Mouse (Mus musculus) lung, adult 2 months (tissue): ENCODE results near the gene Mast4. TPM values are rescaled to one million over a fixed set of nuclear protein-coding genes. Genes with fewer than 3 reads are reported as not detected.

ENCODE experiments used
- DNase-seq: peaks from one replicate; pipeline ENCODE4 v3.0.0; 2022
- H3K4me1 ChIP-seq: fragments of 200-500 bp; 2 replicates; pipeline ENCODE4 v1.6.1; 2011; ENCODE audit warnings: low read length; ENCODE audit not compliant: control insufficient read depth, insufficient read depth
- H3K4me3 ChIP-seq: fragments of 200-500 bp; replicated peaks from 2 replicates; pipeline ENCODE3; 2011; ENCODE audit warnings: low read depth, mild to moderate bottlenecking, control low read depth, low read length; ENCODE audit errors: extremely low read depth
- CTCF ChIP-seq: fragments of 200-500 bp; IDR thresholded peaks from 2 replicates; pipeline ENCODE4 v1.5.1; 2011; ENCODE audit warnings: mild to moderate bottlenecking, low read length, control low read depth; ENCODE audit not compliant: insufficient read depth
- POLR2A ChIP-seq: fragments of 200-500 bp; IDR thresholded peaks from 2 replicates; pipeline ENCODE4 v1.6.1; 2011; ENCODE audit warnings: low read depth, mild to moderate bottlenecking, control low read depth, low read length, borderline replicate concordance; ENCODE audit errors: extremely low read depth
- WGBS: fragments of 180-500 bp; shearing (Covaris S2); methylation state at CpG from one replicate; pipeline ENCODE4 v1.1.7; 2018; 5-methylcytosine and 5-hydroxymethylcytosine counted together
- polyA plus RNA-seq: library from polyadenylated mRNA; depleted of rRNA; stranded (reverse); fragments of >200 nt; gene quantifications from 2 replicates; pipeline ENCODE4 v1.2.3, GENCODE M21; 2012

Mast4 gene
- polyA plus RNA-seq, 1 experiment = 14.9 TPM

DNA sequence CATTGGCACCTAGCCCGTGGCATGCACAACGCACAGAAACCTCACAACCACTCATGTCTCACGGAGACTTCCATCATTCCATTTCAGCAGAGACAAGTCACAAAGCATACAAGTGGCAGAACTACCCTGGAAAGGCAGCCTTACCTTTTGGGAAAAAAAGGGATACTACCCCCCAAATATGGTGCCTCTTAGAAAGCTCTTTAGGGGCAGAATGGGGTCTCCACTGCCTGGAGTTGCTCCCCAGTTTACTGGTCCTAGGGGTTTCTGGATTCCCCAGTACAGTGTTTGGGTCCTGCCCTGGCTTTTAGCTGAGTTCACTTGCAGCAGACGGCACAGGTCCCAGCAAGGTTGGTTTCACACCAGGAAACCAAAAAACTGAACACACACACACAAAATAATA is 345.3 kb downstream of the Mast4 start:
- WGBS = 95% methylated on average over 4 of the region's 4 CpGs

DNA sequence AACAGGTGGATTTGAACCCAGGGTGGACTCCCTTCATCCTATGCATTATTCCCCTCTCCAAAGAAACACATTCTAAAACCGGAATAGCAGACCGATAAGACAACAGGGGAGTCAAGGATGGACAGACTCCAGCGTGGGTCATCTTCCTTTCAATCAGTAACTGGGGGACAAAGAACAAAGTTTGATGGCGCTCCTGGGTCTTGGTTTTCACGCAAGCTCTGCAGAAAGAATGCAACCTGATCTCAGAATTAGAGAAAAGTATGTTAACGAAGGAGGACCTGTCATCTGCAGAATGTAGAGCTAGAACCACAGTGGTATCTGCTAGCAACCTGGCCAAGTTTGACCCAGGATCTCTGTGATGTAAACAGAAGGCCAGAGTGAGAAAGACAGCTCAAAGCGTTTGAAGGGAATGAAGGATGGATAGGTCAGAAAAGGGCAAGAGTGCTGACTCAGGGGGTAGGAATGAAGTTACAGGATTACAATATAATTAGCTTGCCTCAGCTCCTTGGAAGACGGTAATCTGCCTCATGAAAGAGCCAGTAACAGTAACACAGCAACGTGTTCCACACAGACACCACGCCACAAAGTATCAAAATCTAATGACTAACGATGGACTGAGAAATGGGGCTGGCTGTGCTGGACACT is 345.9 kb downstream of the Mast4 start:
- Histone ChIP-seq H3K4me1 (no peaks in the 10 kb centered on the region), H3K4me3 (no peak overlapping the region)
- DNase-seq = no peak
- WGBS = 79% methylated on average over 11 of the region's 11 CpGs
- TF ChIP-seq POLR2A (no peak), CTCF (no peak)

More for the DNA sequence above, 345.3 kb downstream of the Mast4 start:
- no peak for TF ChIP-seq POLR2A
- TF ChIP-seq CTCF = no peak
- no peak for DNase-seq
- Histone ChIP-seq H3K4me1 (no peaks in the 10 kb centered on the region), H3K4me3 (no peak overlapping the region)

DNA sequence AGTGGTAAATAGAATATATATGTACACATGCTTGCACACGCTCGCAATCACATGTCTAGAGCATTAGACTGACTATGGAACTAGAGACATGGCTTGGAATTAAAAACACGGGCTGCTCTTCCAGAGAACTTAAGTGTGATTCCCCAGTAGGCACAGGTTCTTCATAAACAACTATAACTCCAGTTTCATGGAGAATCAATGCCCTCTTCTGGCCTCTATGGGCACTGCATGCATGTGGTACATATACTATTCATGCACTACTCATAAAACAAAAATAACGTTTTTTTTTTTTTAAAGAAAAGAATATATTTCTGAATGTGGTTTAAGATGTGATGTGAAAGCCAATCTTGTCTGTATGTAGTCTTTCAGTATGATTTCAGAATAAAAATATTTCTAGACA is 349.7 kb downstream of the Mast4 start:
- WGBS = 99% methylated on average over 4 of the region's 4 CpGs
- Histone ChIP-seq H3K4me3 (no peak overlapping the region), H3K4me1 (no peaks in the 10 kb centered on the region)
- no peak for DNase-seq
- no peak for TF ChIP-seq POLR2A
- TF ChIP-seq CTCF = no peak

DNA sequence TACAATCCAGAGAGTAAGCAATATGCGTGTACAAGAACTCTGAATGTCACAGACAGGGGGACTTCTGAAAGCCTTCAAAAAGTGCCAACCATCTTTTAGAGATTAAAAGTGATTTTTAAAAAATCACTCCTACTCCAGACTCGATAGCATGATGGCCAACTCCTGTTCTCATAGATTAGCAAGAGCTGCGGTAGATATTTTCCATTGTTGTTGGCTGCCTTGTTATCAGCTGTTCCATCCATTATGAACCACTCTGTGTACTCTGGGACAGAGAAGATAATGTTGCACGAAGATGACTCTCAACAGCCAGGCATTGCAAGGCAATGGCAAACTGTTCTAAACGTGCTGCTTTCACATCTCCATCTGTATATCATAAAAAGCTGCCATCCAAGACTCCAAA is 360.4 kb downstream of the Mast4 start:
- Histone ChIP-seq H3K4me3 (no peak overlapping the region), H3K4me1 (no peaks in the 10 kb centered on the region)
- TF ChIP-seq POLR2A = no peak
- no peak for TF ChIP-seq CTCF
- 67% methylated on average over 5 of the region's 5 CpGs for WGBS
- no peak for DNase-seq

DNA sequence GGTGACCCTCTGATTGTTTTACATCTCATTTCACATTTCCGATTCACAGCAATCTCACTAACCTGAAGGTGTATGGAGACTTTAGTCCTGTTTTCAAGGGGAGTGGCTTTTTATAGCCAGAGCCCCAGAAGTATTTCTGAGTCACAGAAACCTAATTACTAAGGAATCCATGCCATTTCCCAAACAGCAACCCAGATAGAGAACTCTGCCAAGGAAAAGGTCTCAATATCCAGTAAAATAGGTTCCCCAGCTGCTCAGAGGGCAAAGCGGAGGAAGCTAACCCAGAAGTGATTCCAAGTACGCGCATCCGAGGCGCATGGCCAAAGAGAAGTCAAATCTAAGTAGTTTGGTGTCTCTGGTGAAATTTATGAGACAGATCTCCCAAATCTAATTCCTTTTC is 370.8 kb downstream of the Mast4 start:
- TF ChIP-seq CTCF (no peak), POLR2A (no peak)
- H3K4me3 ChIP-seq = no peak overlapping the region
- H3K4me1 ChIP-seq = no peaks in the 10 kb centered on the region
- no peak for DNase-seq
- 85% methylated on average over 6 of the region's 6 CpGs for WGBS

DNA sequence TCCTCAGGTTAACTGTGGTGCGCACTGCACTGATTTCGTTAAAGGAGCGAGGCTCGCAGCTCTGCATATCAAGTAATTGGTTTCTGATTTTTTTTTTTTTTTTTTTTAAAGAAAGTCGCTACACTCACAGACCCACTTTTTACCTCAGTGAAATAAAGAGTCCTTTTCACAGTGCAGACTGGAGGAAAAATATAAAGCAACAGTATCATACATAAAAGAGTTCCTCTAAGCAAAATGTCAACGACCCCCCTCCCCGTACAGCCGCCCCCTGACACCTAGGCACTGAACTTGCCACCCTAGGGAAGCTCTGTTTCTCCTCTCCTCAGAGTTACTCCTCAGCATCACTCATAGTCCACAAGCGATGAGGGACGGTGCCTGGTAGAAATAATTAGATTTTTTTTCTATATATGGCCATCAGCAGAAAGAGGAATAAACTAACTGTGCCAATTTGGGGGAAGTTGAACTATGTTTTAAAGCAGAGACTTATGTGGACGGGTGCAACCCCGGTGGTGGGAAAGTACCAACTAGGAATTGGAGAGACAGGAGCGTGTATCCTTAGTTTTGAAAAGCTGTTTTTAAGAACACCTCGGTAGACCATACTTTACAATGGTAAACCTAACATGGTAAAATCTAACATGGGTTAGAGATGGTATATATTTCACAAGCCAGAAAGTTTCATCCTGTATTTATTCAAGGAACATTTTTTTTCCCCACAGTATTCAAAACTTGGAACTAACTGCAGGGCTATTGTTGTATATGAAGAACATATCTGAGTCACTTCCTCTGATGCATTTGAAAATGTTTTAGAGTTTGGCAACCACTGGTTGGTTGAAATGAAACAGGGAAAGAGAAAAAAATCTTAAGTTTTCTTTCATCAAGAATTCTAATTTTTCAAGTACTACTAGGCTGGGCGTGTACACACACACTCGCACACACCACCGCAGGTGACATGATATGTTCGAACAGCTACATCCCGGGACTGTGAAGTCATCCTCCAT is 375.7 kb downstream of the Mast4 start:
- Histone ChIP-seq H3K4me1 (no peaks in the 10 kb centered on the region; the same call in 1 of the 2 replicates), H3K4me3 (peak overlapping the region; percentile 36)
- TF ChIP-seq CTCF = no peak
- TF ChIP-seq POLR2A = no peak
- DNase-seq = no peak
- WGBS = 44% methylated on average over 19 of the region's 19 CpGs

DNA sequence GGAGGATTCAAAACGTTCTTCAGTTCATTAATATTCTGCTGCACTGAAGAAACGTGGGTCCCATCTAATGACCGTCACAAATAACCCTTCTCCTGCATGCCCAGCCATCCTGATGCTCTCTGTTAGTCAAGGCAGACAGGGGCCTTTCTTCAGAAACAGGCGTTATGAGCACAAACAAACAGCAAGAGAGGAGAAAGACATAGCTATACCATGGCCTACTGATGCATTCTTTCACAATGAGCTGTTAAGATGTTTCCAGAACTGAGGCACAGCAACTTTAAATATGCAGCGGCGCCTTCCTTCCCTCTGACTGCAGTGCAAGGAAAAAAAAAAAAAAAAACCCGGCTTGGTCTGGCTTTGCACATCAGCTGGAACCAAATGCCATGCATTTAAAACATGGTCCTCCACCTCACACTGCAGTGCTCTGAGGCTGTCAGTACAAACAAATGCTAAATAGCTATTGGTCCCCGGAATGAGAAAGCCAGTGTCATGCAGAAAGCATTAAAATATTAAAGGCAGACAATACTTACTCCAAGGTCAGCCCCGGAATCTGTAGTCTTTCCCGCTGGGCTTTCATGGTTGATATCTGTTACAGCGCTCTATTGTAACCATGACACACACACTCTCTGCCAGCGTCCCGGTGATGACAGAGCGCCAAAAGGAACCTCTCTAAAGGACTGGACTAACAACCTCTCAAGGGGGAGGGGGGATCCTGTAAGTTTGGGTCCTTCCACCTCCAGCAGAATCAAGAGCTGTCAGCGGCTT is 376.6 kb downstream of the Mast4 start:
- WGBS = 14% methylated on average over 15 of the region's 15 CpGs
- DNase-seq = no peak

DNA sequence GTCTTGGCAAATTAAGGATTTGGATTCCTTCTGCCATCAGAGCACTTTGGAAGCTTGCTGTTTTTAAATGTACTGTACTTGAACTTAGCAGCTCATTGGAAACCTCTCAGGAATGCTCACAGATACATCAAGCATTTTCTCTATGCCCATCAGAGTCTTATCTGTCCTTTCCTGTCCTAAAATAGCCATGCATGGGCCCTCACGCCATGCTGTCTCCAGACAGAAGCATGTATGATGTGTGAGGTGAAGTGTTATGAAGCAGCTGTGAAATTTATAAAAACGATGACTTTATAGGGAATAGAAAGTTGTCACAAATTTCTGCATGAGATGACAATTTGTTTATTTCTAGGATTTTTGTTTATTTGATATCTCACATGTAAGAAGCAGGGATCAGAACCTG is 378.8 kb downstream of the Mast4 start:
- TF ChIP-seq POLR2A (no peak), CTCF (no peak)
- WGBS = 58% methylated on average over 2 of the region's 2 CpGs
- no peak overlapping the region for H3K4me3 ChIP-seq
- DNase-seq = no peak
- H3K4me1 ChIP-seq = no peaks in the 10 kb centered on the region; the same call in 1 of the 2 replicates

More for the DNA sequence above, 376.6 kb downstream of the Mast4 start:
- Histone ChIP-seq H3K4me1 (no peaks in the 10 kb centered on the region; the same call in 1 of the 2 replicates), H3K4me3 (peak overlapping the region; percentile 36)
- TF ChIP-seq CTCF (no peak), POLR2A (no peak)

DNA sequence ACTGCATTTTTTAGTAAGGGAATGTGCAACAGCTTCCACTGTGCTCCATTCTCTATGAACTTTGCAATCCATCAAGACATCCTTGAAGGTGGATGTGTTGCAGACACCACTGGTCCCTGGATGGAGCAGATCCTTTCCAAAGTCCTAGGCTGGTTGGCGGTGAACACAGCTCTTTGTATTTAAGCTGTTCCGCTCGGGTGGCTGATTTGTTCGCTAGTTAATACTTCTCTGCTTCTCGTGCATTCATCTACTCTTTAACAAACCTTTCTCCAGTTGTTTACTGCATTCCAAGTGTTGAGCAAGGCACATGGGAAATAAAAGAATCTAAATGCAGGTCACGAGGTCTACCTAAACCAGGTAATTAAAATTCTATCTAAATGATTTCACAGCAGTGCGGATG is 384.5 kb downstream of the Mast4 start:
- TF ChIP-seq CTCF (no peak), POLR2A (no peak)
- WGBS = 89% methylated on average over 7 of the region's 7 CpGs
- H3K4me1 ChIP-seq = no peaks in the 10 kb centered on the region
- H3K4me3 ChIP-seq = no peak overlapping the region
- no peak for DNase-seq

DNA sequence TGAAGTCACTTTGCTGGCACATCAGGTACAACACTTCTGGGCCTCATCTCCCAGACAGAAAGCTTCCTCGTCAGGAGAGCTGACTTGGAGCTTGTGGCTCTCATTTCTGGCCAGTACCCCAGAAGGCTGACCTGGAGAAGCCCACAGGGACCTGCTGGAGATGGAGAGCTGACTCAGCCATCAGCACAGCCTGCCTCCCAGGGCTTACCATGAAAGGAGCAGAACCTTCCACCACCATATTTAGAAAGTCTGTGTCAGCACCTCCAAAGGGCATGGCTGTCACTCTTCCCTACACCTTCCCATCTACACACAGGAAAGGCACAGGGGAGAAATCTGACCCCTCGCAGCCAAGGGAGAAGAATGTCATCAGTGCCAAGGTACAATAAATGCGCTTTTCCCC is 385.3 kb downstream of the Mast4 start:
- no peak for DNase-seq
- H3K4me1 ChIP-seq = no peaks in the 10 kb centered on the region
- TF ChIP-seq CTCF = no peak
- no peak overlapping the region for H3K4me3 ChIP-seq
- WGBS = 84% methylated on average over 3 of the region's 3 CpGs
